Mouse (Mus musculus) liver, embryonic 16.5 days (tissue): ENCODE data around the gene Gm49380. TPM values are rescaled to one million over a fixed set of nuclear protein-coding genes. Genes with fewer than 3 reads are reported as not detected.
A peak's percentile ranks its signal among the peaks of the same experiment; 100 is the strongest.

Experiments used
- ATAC-seq: fragments of 200-750 bp; cut with Nextera tagmentation; 2 replicates; pipeline ENCODE4 v1.8.0; 2017; ENCODE audit warnings: low read depth, mild to moderate bottlenecking, moderate number of reproducible peaks, moderate library complexity
- H3K27ac ChIP-seq: fragments of 300-500 bp; sonication (generic); 2 replicates; pipeline ENCODE4 v1.5.1; 2014; ENCODE audit warnings: mild to moderate bottlenecking, low read length
- H3K27me3 ChIP-seq: fragments of 300-500 bp; sonication (generic); 2 replicates; pipeline ENCODE4 v1.6.1; 2014; ENCODE audit warnings: low read depth, low read length, mixed read lengths; ENCODE audit not compliant: control insufficient read depth, insufficient read depth
- H3K36me3 ChIP-seq: fragments of 300-500 bp; sonication (generic); 2 replicates; pipeline ENCODE4 v1.6.1; 2014; ENCODE audit warnings: mild to moderate bottlenecking; ENCODE audit not compliant: control insufficient read depth, insufficient read depth
- H3K4me1 ChIP-seq: fragments of 300-500 bp; sonication (generic); 2 replicates; pipeline ENCODE4 v1.6.1; 2014; ENCODE audit warnings: low read depth, low read length, mixed read lengths; ENCODE audit not compliant: control insufficient read depth
- H3K4me2 ChIP-seq: fragments of 300-500 bp; sonication (generic); 2 replicates; pipeline ENCODE4 v1.6.1; 2014; ENCODE audit warnings: low read depth, low read length, mixed read lengths
- H3K4me3 ChIP-seq: fragments of 300-500 bp; sonication (generic); 2 replicates; pipeline ENCODE4 v1.5.1; 2014; ENCODE audit warnings: low read depth, mild to moderate bottlenecking, low read length
- H3K9ac ChIP-seq: fragments of 300-500 bp; sonication (generic); 2 replicates; pipeline ENCODE4 v1.6.1; 2014; ENCODE audit warnings: low read depth, low read length
- H3K9me3 ChIP-seq: fragments of 300-500 bp; sonication (generic); replicated peaks from 2 replicates; pipeline ENCODE4 v1.6.1; 2016; ENCODE audit warnings: low read length; ENCODE audit not compliant: control insufficient read depth
- WGBS: fragments of 180-500 bp; shearing (Covaris S2); extraction: QIAGEN DNeasy Blood & Tissue Kit; methylation state at CpG from one replicate; pipeline ENCODE4 v1.1.7; 2014; ENCODE audit not compliant: insufficient replicate concordance; 5-methylcytosine and 5-hydroxymethylcytosine counted together
- polyA plus RNA-seq: library from polyadenylated mRNA; unstranded; fragments of >200 nt; fragmentation: Nextera tagmentation; extraction: Ambion mirVana; gene quantifications from 2 replicates; pipeline ENCODE4 v1.2.1, GENCODE M21; 2015

The Gm49380 gene
- polyA plus RNA-seq, 1 experiment from 2014 or later: not detected

GRCm38 (mm10) chr9:44067960-44068330 is 45.4 kb downstream of the Gm49380 start:
- no peaks in the 10 kb centered on the region for H3K36me3 ChIP-seq

DNA sequence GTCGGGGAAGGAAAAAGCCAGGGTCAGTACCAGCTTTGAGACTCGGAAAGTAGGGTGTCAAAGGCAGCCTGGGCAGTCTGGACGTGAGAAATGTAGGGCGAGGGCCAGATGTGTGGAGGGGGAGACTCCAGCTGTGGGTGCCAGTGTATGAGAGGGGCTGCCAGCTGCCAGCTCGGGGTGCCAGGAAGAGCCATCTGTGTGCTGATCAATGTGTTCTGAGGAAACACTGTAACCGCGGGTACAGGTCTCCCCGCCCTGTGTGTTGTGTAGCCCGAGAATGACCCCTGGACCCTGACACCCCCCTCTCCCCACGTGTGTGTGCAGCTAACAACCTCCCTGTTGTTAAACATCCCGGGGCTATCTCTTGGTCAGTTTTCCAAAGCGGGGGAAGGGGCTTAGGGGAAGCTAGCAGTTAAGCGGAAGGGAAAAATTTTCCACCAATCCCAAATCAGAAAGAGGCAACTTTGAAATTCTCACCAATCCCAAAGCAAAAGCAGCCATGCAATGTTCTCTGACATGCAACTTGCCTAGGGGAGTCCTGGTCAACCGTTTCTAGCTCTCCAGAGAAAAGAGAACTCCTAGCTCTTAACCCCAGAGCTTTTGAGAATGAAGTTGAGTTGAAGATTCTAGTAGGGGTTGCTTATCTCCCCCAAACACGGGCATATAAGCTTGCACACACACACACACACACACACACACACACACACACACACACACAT is 45.9 kb downstream of the Gm49380 start:
- H3K9me3 ChIP-seq: no peaks in the 10 kb centered on the region
- H3K27ac ChIP-seq: no peak overlapping the region
- no peaks in the 10 kb centered on the region for H3K36me3 ChIP-seq
- peaks cover 8% of the 10 kb centered on the region for H3K4me1 ChIP-seq
- peak; percentile 15 for ATAC-seq
- peak overlapping the region; percentile 55 for H3K9ac ChIP-seq
- H3K4me2 ChIP-seq: peak overlapping the region; percentile 88
- H3K4me3 ChIP-seq: peak overlapping the region; percentile 61
- 4% methylated on average over 15 of the region's 15 CpGs for WGBS
- no peaks in the 10 kb centered on the region; the same call in 1 of the 2 replicates for H3K27me3 ChIP-seq

More at GRCm38 (mm10) chr9:44067960-44068330, 45.4 kb downstream of the Gm49380 start:
- Histone ChIP-seq H3K27me3 (no peaks in the 10 kb centered on the region; the same call in 1 of the 2 replicates), H3K9ac (no peak overlapping the region), H3K9me3 (no peaks in the 10 kb centered on the region), H3K4me2 (no peak overlapping the region), H3K27ac (no peak overlapping the region), H3K4me3 (no peak overlapping the region), H3K4me1 (peaks cover 8% of the 10 kb centered on the region)
- no peak for ATAC-seq
- WGBS: 61% methylated on average over 6 of the region's 6 CpGs

- Histone ChIP-seq H3K4me3 (peak within 1 kb of the TSS; percentile 61), H3K4me2 (peak within 1 kb of the TSS; percentile 88), H3K27me3 (no peaks in the 10 kb centered on the region; the same call in 1 of the 2 replicates), H3K36me3 (no peaks in the 10 kb centered on the region), H3K9me3 (no peaks in the 10 kb centered on the region), H3K27ac (no peak within 1 kb of the TSS), H3K9ac (peak within 1 kb of the TSS; percentile 55), H3K4me1 (peaks cover 8% of the 10 kb centered on the region)
- peak; percentile 97 for ATAC-seq
- under 1% methylated on average over 36 of the region's 38 CpGs for WGBS
Observed at GRCm38 (mm10) chr9:44066785-44067225, 46.5 kb downstream of the Gm49380 start, which contains the start of gene Usp2. Usp2 (plus strand) TSS chr9:44067021.

DNA sequence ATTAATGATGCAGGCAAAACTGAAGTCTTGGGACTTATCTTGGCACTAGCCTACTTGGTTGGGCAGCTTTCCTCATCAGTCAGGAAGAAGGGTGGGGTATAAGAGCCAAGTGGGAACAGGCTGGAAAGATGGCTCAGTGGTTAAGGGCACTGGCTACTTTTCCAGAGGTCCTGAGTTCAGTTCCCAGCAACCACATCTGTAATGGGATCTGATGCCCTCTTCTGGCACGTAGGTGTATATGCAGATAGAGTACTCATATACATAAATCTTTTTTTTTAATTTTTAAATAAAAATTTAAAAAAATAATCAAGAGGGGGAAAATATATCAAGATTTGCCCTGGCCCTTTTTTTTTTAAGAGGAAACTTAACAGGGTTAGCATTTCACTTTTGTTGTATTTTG is 48.1 kb downstream of the Gm49380 start:
- no peak overlapping the region for H3K4me2 ChIP-seq
- peaks cover 8% of the 10 kb centered on the region for H3K4me1 ChIP-seq
- H3K27ac ChIP-seq: no peak overlapping the region
- no peak overlapping the region for H3K4me3 ChIP-seq
- WGBS: 17% methylated on average over 1 of the region's 1 CpGs
- no peak overlapping the region for H3K9ac ChIP-seq
- H3K36me3 ChIP-seq: no peaks in the 10 kb centered on the region
- no peaks in the 10 kb centered on the region for H3K9me3 ChIP-seq
- ATAC-seq: no peak
- H3K27me3 ChIP-seq: no peaks in the 10 kb centered on the region

DNA sequence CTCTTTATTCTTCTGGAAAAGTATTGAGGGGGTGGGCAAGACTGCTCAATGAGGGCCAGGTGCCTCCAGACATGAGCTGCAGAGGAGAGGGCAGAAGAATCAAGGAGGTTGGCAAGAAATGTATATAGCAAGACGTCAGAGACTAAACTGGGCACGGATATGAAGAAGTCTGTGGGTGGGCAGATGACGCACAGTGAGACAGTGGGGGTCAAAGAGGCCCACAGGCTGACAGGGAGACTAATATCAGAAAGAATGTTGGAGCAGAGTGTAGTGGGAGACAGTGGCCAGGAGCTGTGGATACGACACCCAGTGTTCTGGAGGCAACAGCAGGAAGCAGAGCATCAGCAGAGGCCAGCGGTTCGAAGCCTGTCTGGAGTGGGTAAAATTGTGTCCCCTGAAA is 54.7 kb downstream of the Gm49380 start:
- Histone ChIP-seq H3K4me2 (no peak overlapping the region), H3K27me3 (no peaks in the 10 kb centered on the region; the same call in 1 of the 2 replicates), H3K36me3 (no peaks in the 10 kb centered on the region), H3K9me3 (no peaks in the 10 kb centered on the region), H3K4me3 (no peak overlapping the region), H3K4me1 (no peaks in the 10 kb centered on the region), H3K9ac (no peak overlapping the region), H3K27ac (no peak overlapping the region)
- 59% methylated on average over 6 of the region's 6 CpGs for WGBS
- no peak for ATAC-seq

DNA sequence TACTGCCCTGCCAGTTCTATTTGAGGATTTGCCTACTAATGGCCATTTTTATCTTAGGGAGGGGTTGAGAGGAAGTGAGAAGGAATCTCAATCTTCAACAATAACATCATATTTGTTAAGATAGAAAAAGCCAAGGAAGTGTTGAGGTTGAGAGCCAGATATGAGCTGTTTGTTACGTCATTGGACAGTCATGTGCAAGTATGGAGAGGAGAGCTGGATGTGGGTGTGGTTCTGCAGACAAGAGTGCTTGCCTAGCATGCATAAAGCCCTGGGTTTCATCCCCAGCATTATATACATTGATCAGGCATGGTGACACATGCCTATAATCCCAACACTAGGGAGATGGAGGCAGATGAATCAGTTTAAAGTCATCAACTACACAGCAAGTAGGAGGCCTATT is 59.4 kb downstream of the Gm49380 start:
- no peak for ATAC-seq

DNA sequence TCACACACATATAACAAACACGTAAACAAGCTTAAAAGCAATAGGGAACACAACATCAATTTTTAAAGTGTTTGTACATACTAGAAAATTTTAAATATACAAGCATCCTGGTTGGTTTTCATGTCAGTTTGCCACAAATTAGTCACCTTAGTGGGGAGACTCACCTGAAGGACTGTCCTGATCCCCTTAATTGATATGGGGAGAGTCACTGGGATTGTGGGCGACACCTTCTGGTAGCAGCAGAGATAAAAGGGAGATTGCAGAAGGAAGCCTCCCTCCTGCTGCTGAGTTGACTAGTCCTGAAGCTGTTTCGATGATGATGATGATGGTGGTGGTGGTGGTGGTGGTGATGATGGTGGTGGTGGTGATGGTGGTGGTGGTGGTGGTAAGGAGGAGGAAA is 60.4 kb downstream of the Gm49380 start:
- Histone ChIP-seq H3K36me3 (no peaks in the 10 kb centered on the region), H3K9ac (no peak overlapping the region), H3K4me2 (no peak overlapping the region), H3K27me3 (peaks cover 3% of the 10 kb centered on the region; the same call in 1 of the 2 replicates), H3K4me3 (no peak overlapping the region), H3K4me1 (no peaks in the 10 kb centered on the region), H3K27ac (no peak overlapping the region), H3K9me3 (no peaks in the 10 kb centered on the region)
- ATAC-seq: no peak
- WGBS: 40% methylated on average over 3 of the region's 3 CpGs

More for the DNA sequence above, 59.4 kb downstream of the Gm49380 start:
- Histone ChIP-seq H3K36me3 (no peaks in the 10 kb centered on the region), H3K9ac (no peak overlapping the region), H3K9me3 (no peaks in the 10 kb centered on the region), H3K4me3 (no peak overlapping the region), H3K4me1 (no peaks in the 10 kb centered on the region), H3K4me2 (no peak overlapping the region), H3K27ac (no peak overlapping the region), H3K27me3 (no peaks in the 10 kb centered on the region; the same call in 1 of the 2 replicates)
- 17% methylated on average over 1 of the region's 1 CpGs for WGBS

DNA sequence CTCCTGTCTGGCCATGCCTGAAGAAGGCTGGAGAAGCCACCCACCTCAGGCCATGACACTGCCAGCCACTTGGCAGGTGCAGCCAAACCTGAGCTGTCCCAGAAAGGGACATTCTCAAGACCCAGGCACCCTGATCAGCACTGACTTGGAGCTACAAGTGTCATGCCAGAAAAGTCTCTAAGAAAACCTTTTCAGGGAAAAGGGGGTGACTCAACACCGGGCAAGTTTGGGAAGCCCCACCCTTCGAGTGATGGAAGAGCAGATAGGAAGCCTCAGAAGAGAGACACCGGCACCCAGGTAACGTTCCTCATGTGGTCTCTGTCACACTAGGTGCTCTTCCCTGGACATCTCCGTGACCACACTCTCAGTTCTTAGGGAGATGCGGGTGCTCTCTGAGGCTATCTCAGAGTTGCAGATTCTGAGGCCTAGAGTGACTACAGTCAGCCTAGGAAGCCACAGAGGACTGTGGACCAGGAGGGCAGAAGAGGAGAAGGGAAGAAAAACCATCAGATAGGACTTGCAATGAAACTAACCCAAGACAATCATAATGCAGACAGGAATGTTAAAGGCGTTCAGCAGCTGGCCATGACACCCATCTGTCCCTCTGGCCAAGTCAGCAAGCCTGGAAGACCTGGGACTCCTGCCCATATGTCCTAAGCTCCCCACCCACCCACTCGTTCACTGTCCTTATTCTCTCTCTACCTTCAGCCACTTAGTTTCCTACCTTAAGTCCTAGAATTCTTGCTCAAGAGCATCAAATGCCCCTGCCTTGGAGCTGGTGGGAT is 63.7 kb downstream of the Gm49380 start:
- H3K27me3 ChIP-seq: peaks cover 8% of the 10 kb centered on the region
- no peak overlapping the region for H3K4me3 ChIP-seq
- WGBS: 45% methylated on average over 8 of the region's 8 CpGs
- no peak overlapping the region for H3K27ac ChIP-seq
- H3K4me2 ChIP-seq: no peak overlapping the region
- H3K4me1 ChIP-seq: no peaks in the 10 kb centered on the region
- H3K9ac ChIP-seq: no peak overlapping the region
- no peaks in the 10 kb centered on the region for H3K36me3 ChIP-seq
- H3K9me3 ChIP-seq: no peaks in the 10 kb centered on the region
- ATAC-seq: no peak
